Mouse (Mus musculus) midbrain, embryonic 10.5 days (tissue): ENCODE results near the gene Slc38a3. TPM values are rescaled to one million over a fixed set of nuclear protein-coding genes. Genes with fewer than 3 reads are reported as not detected.
"Not testable (repeated sequence)": the region's sequence is repeated elsewhere in the genome, so short reads cannot be mapped to it uniquely, and the experiment has no call there.

Source experiments
- DNase-seq: peaks from one replicate; pipeline ENCODE4 v3.0.0-alpha.2; 2017; ENCODE audit warnings: low spot score
- H3K27ac ChIP-seq: fragments of 300-500 bp; sonication (generic); replicated peaks from 2 replicates; pipeline ENCODE4 v1.5.1; 2016; ENCODE audit warnings: mild to moderate bottlenecking
- H3K27me3 ChIP-seq: fragments of 300-500 bp; sonication (generic); 2 replicates; pipeline ENCODE4 v1.6.1; 2016; ENCODE audit warnings: low read depth, mild to moderate bottlenecking; ENCODE audit not compliant: poor library complexity, severe bottlenecking
- H3K36me3 ChIP-seq: fragments of 300-500 bp; sonication (generic); 2 replicates; pipeline ENCODE4 v1.6.1; 2016; ENCODE audit warnings: mild to moderate bottlenecking, moderate library complexity
- H3K4me1 ChIP-seq: fragments of 300-500 bp; sonication (generic); 2 replicates; pipeline ENCODE4 v1.6.1; 2016
- H3K4me3 ChIP-seq: fragments of 300-500 bp; sonication (generic); 2 replicates; pipeline ENCODE4 v1.5.1; 2016; ENCODE audit warnings: mild to moderate bottlenecking, moderate library complexity
- H3K9me3 ChIP-seq: fragments of 300-500 bp; sonication (generic); replicated peaks from 2 replicates; pipeline ENCODE4 v1.6.1; 2016; ENCODE audit warnings: mild to moderate bottlenecking
- WGBS: fragments of 180-500 bp; shearing (Covaris S2); methylation state at CpG from one replicate; pipeline ENCODE4 v1.1.7; 2016; 5-methylcytosine and 5-hydroxymethylcytosine counted together
- polyA plus RNA-seq: library from polyadenylated mRNA; unstranded; fragments of >200 nt; fragmentation: Nextera tagmentation; extraction: Ambion mirVana; gene quantifications from 2 replicates; pipeline ENCODE4 v1.2.1, GENCODE M21; 2016

The Slc38a3 gene
- polyA plus RNA-seq, 1 experiment from 2014 or later, result 11.6 TPM

DNA sequence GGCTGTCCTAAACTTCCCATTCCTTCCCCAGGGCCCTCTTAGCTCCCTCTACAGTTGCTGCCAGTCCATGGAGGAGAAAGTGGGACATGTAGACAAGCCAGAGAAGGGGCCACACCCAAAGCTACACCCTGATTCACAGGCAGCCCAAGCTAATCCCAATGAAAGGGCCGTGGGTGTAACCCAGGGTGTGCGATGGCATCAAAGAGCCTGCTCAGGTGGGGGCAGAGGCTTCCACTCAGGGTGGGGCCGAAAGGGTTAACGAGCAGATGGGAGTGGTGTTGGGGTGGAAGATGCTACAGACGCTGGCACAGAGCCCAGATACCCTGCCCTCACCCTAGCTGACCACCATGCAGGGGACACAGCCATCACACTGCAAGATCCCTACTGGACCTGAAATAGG lies 23.5 kb upstream of the Slc38a3 start:
- WGBS, result 80% methylated on average over 5 of the region's 5 CpGs
- Histone ChIP-seq H3K27ac (peak overlapping the region; percentile 70), H3K36me3 (peaks cover 81% of the 10 kb centered on the region), H3K4me1 (peaks cover 56% of the 10 kb centered on the region), H3K4me3 (no peak overlapping the region), H3K9me3 (no peaks in the 10 kb centered on the region), H3K27me3 (0 out of 2 replicates have a peak, but pooled peaks cover 14% of the 10 kb centered on the region)
- no peak for DNase-seq

- no peak overlapping the region for H3K27ac ChIP-seq
- peaks cover 99% of the 10 kb centered on the region for H3K36me3 ChIP-seq
- H3K9me3 ChIP-seq, result no peaks in the 10 kb centered on the region
- 0 out of 2 replicates have a peak, but pooled peaks cover 27% of the 10 kb centered on the region for H3K27me3 ChIP-seq
- no peak overlapping the region for H3K4me3 ChIP-seq
- 81% methylated on average over 8 of the region's 8 CpGs for WGBS
- peaks cover 56% of the 10 kb centered on the region for H3K4me1 ChIP-seq
- no peak for DNase-seq
These were observed 21.1 kb upstream of the Slc38a3 start for GRCm38 (mm10) chr9:107690391-107690790.

DNA sequence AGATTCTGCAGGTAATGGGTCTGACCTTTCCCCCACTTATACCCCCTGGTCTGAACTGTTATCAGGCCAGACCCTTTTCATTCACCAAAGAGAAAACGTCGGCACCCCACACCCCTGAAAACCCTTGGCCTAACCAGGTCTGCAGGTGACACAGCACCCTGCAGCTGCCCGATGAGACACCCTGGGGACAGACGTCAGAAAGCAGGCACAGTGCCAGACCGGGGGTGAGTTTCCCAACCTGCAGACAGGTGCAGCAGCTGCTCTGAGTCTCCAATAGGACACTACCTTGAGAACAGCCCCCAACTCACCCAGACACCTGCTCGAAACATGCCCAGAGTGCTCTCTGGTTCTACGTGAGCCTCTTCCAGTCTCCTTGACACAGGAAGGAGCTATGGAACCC lies 19.6 kb upstream of the Slc38a3 start:
- H3K27ac ChIP-seq, result no peak overlapping the region
- no peak overlapping the region for H3K4me3 ChIP-seq
- 0 out of 2 replicates have a peak, but pooled peaks cover 27% of the 10 kb centered on the region for H3K27me3 ChIP-seq
- DNase-seq, result no peak
- peaks cover 99% of the 10 kb centered on the region for H3K36me3 ChIP-seq
- whole genome bisulfite sequencing, result 82% methylated on average over 7 of the region's 7 CpGs
- H3K4me1 ChIP-seq, result peaks cover 44% of the 10 kb centered on the region
- no peaks in the 10 kb centered on the region for H3K9me3 ChIP-seq

GRCm38 (mm10) chr9:107688415-107688814 lies 19.1 kb upstream of the Slc38a3 start:
- H3K36me3 ChIP-seq, result peaks cover 100% of the 10 kb centered on the region
- H3K4me1 ChIP-seq, result peaks cover 39% of the 10 kb centered on the region
- no peak for DNase-seq
- 0 out of 2 replicates have a peak, but pooled peaks cover 27% of the 10 kb centered on the region for H3K27me3 ChIP-seq
- H3K4me3 ChIP-seq, result no peak overlapping the region
- 95% methylated on average over 5 of the region's 5 CpGs for WGBS
- no peaks in the 10 kb centered on the region for H3K9me3 ChIP-seq
- H3K27ac ChIP-seq, result no peak overlapping the region

GRCm38 (mm10) chr9:107685231-107685981 lies 16.1 kb upstream of the Slc38a3 start:
- peak; percentile 72 for DNase-seq
- no peaks in the 10 kb centered on the region for H3K9me3 ChIP-seq
- no peak overlapping the region; the same call in 1 of the 2 replicates for H3K4me3 ChIP-seq
- peaks cover 90% of the 10 kb centered on the region for H3K36me3 ChIP-seq
- whole genome bisulfite sequencing, result 38% methylated on average over 17 of the region's 17 CpGs
- H3K27me3 ChIP-seq, result 0 out of 2 replicates have a peak, but pooled peaks cover 16% of the 10 kb centered on the region
- peak overlapping the region; percentile 65 for H3K27ac ChIP-seq
- peaks cover 34% of the 10 kb centered on the region for H3K4me1 ChIP-seq

- WGBS, result 94% methylated on average over 20 of the region's 20 CpGs
- Histone ChIP-seq H3K4me1 (peaks cover 34% of the 10 kb centered on the region), H3K36me3 (peaks cover 60% of the 10 kb centered on the region), H3K27me3 (peaks cover 19% of the 10 kb centered on the region), H3K9me3 (no peaks in the 10 kb centered on the region), H3K27ac (no peak overlapping the region), H3K4me3 (no peak overlapping the region)
- no peak for DNase-seq
These were observed 13.1 kb upstream of the Slc38a3 start for GRCm38 (mm10) chr9:107682405-107682804.

DNA sequence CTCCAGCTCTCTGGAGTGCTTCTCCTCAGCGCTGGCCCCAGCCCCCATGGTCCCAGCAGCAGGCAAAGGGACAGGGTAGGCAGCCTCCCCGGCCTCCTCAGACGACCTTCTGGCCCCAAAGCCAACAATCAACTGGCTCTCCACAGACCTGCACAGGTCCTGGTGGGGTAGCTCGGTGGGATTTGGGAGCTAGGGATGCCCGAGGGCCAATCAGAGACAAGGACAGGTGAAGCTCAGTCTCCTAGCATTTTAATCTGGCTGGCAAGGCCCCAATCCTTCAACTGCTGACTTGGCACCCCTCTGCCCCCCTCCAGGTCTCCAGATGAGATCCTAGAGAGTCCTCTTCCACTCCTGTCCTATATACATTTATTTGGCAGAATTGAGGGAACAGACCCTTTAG lies 10.2 kb upstream of the Slc38a3 start, which contains the start of gene Gnat1:
Gene Gnat1 (minus strand): TSS at position 212 of the 400 bp plus-strand sequence.
- WGBS, result 43% methylated on average over 5 of the region's 5 CpGs
- Histone ChIP-seq H3K4me3 (no peak within 1 kb of the TSS), H3K4me1 (peaks cover 36% of the 10 kb centered on the region), H3K9me3 (no peaks in the 10 kb centered on the region), H3K36me3 (peaks cover 31% of the 10 kb centered on the region), H3K27me3 (peaks cover 40% of the 10 kb centered on the region), H3K27ac (peak within 1 kb of the TSS; percentile 50; the same call in 1 of the 2 replicates)
- no peak for DNase-seq

GRCm38 (mm10) chr9:107678861-107679260 lies 9.5 kb upstream of the Slc38a3 start:
- H3K4me1 ChIP-seq, result peaks cover 36% of the 10 kb centered on the region
- 93% methylated on average over 2 of the region's 2 CpGs for WGBS

GRCm38 (mm10) chr9:107677819-107678526 lies 8.6 kb upstream of the Slc38a3 start:
- peaks cover 50% of the 10 kb centered on the region for H3K27me3 ChIP-seq
- WGBS, result 41% methylated on average over 14 of the region's 14 CpGs
- not testable (repeated sequence) for H3K27ac ChIP-seq, H3K4me3 ChIP-seq, H3K9me3 ChIP-seq
- peaks cover 15% of the 10 kb centered on the region for H3K36me3 ChIP-seq
- H3K4me1 ChIP-seq, result peaks cover 36% of the 10 kb centered on the region
- DNase-seq, result peak; percentile 65

More at GRCm38 (mm10) chr9:107678861-107679260, 9.5 kb upstream of the Slc38a3 start:
- no peak overlapping the region for H3K27ac ChIP-seq
- no peaks in the 10 kb centered on the region for H3K9me3 ChIP-seq
- DNase-seq, result no peak
- H3K27me3 ChIP-seq, result peaks cover 46% of the 10 kb centered on the region
- H3K4me3 ChIP-seq, result no peak overlapping the region
- H3K36me3 ChIP-seq, result peaks cover 24% of the 10 kb centered on the region

- peak; percentile 57 for DNase-seq
These were observed 7.9 kb upstream of the Slc38a3 start for GRCm38 (mm10) chr9:107677091-107677784.

GRCm38 (mm10) chr9:107676302-107676701 lies 7.0 kb upstream of the Slc38a3 start:
- WGBS, result 2% methylated on average over 25 of the region's 25 CpGs
- Histone ChIP-seq H3K4me3 (peak overlapping the region; percentile 54), H3K27me3 (peaks cover 50% of the 10 kb centered on the region), H3K9me3 (no peaks in the 10 kb centered on the region), H3K27ac (peak overlapping the region; percentile 46; the same call in 1 of the 2 replicates), H3K36me3 (no peaks in the 10 kb centered on the region; the same call in 1 of the 2 replicates), H3K4me1 (peaks cover 34% of the 10 kb centered on the region)
- no peak for DNase-seq

More at GRCm38 (mm10) chr9:107677091-107677784, 7.9 kb upstream of the Slc38a3 start:
- peak overlapping the region; percentile 54; the same call in 1 of the 2 replicates for H3K4me3 ChIP-seq
- H3K27ac ChIP-seq, result no peak overlapping the region
- peaks cover 50% of the 10 kb centered on the region for H3K27me3 ChIP-seq
- peaks cover 8% of the 10 kb centered on the region for H3K36me3 ChIP-seq
- peaks cover 36% of the 10 kb centered on the region for H3K4me1 ChIP-seq
- H3K9me3 ChIP-seq, result no peaks in the 10 kb centered on the region
- 20% methylated on average over 17 of the region's 17 CpGs for WGBS

GRCm38 (mm10) chr9:107675671-107676301 lies 6.5 kb upstream of the Slc38a3 start:
- under 1% methylated on average over 39 of the region's 39 CpGs for WGBS
- Histone ChIP-seq H3K4me1 (peaks cover 33% of the 10 kb centered on the region), H3K27ac (peak overlapping the region; percentile 46; the same call in 1 of the 2 replicates), H3K36me3 (no peaks in the 10 kb centered on the region), H3K4me3 (peak overlapping the region; percentile 54), H3K9me3 (no peaks in the 10 kb centered on the region), H3K27me3 (peaks cover 50% of the 10 kb centered on the region)
- peak; percentile 86 for DNase-seq
